Mouse (Mus musculus): ENCODE measurements around the gene As3mt. TPM values are rescaled to one million over a fixed set of nuclear protein-coding genes. Genes with fewer than 3 reads are reported as not detected.

Gene As3mt
- polyA plus RNA-seq, 1 experiment from 2014 or later = 27.6 TPM

- DNase-seq (ENCODE audit: low spot score) (no peak), ATAC-seq (no peak)
- H3K9me3 ChIP-seq (ENCODE audit: low read length) = no peaks in the 10 kb centered on the region
- H3K27ac ChIP-seq (ENCODE audit: low read length) = no peak overlapping the region
- H3K27me3 ChIP-seq (replicated peaks; ENCODE audit: insufficient read depth, low read length) = no peaks in the 10 kb centered on the region
- no peak overlapping the region for H3K4me2 ChIP-seq (replicated peaks; ENCODE audit: low read depth, low read length)
- H3K36me3 ChIP-seq (ENCODE audit: insufficient read depth, low read length) = no peaks in the 10 kb centered on the region
- no peak overlapping the region for H3K4me3 ChIP-seq (ENCODE audit: low read depth, low read length)
- H3K9ac ChIP-seq (replicated peaks; ENCODE audit: low read depth) = no peak overlapping the region
- 54% methylated on average over 12 of the region's 12 CpGs for WGBS
- H3K4me1 ChIP-seq (ENCODE audit: insufficient read depth, low read depth, low read length) = no peaks in the 10 kb centered on the region
- TF ChIP-seq EP300 (IDR thresholded peaks at IDR 0.05) (no peak), CTCF (IDR thresholded peaks at IDR 0.05) (no peak)
Observed at GRCm38 (mm10) chr19:46679720-46680383, 27.4 kb upstream of the As3mt start.

- peak within 1 kb of the TSS; percentile 54; the same call in 1 of the 2 replicates for H3K27ac ChIP-seq (ENCODE audit: low read length)
- DNase-seq (ENCODE audit: low spot score) (peak; percentile 85), ATAC-seq (peak; percentile 94)
- peak within 1 kb of the TSS; percentile 44 for H3K4me2 ChIP-seq (replicated peaks; ENCODE audit: low read depth, low read length)
- peak within 1 kb of the TSS; percentile 50 for H3K9ac ChIP-seq (replicated peaks; ENCODE audit: low read depth)
- peak within 1 kb of the TSS; percentile 62 for H3K4me3 ChIP-seq (ENCODE audit: low read depth, low read length)
- no peaks in the 10 kb centered on the region for H3K4me1 ChIP-seq (ENCODE audit: insufficient read depth, low read depth, low read length)
- H3K36me3 ChIP-seq (ENCODE audit: insufficient read depth, low read length) = no peaks in the 10 kb centered on the region
- TF ChIP-seq CTCF (IDR thresholded peaks at IDR 0.05) = no peak
- no peak for TF ChIP-seq EP300 (IDR thresholded peaks at IDR 0.05)
- WGBS = 3% methylated on average over 44 of the region's 44 CpGs
- no peaks in the 10 kb centered on the region for H3K27me3 ChIP-seq (replicated peaks; ENCODE audit: insufficient read depth, low read length)
- H3K9me3 ChIP-seq (ENCODE audit: low read length) = no peaks in the 10 kb centered on the region
Observed at GRCm38 (mm10) chr19:46689460-46690372, 17.5 kb upstream of the As3mt start, which contains the start of gene Borcs7. Borcs7 (plus strand) TSS chr19:46689906.

GRCm38 (mm10) chr19:46690387-46690786 is 16.9 kb upstream of the As3mt start:
- no peak overlapping the region for H3K9ac ChIP-seq (replicated peaks; ENCODE audit: low read depth)
- DNase-seq (ENCODE audit: low spot score) (no peak), ATAC-seq (no peak)
- no peak for TF ChIP-seq CTCF (IDR thresholded peaks at IDR 0.05)
- TF ChIP-seq EP300 (IDR thresholded peaks at IDR 0.05) = no peak
- 72% methylated on average over 11 of the region's 11 CpGs for WGBS
- H3K27me3 ChIP-seq (replicated peaks; ENCODE audit: insufficient read depth, low read length) = no peaks in the 10 kb centered on the region
- H3K4me1 ChIP-seq (ENCODE audit: insufficient read depth, low read depth, low read length) = no peaks in the 10 kb centered on the region
- H3K4me2 ChIP-seq (replicated peaks; ENCODE audit: low read depth, low read length) = peak overlapping the region; percentile 44
- H3K4me3 ChIP-seq (ENCODE audit: low read depth, low read length) = peak overlapping the region; percentile 62
- H3K27ac ChIP-seq (ENCODE audit: low read length) = no peak overlapping the region
- no peaks in the 10 kb centered on the region for H3K9me3 ChIP-seq (ENCODE audit: low read length)
- H3K36me3 ChIP-seq (ENCODE audit: insufficient read depth, low read length) = no peaks in the 10 kb centered on the region

- H3K4me1 ChIP-seq (ENCODE audit: insufficient read depth, low read depth, low read length) = no peaks in the 10 kb centered on the region
- H3K36me3 ChIP-seq (ENCODE audit: insufficient read depth, low read length) = no peaks in the 10 kb centered on the region
- WGBS = 51% methylated on average over 2 of the region's 2 CpGs
- no peak overlapping the region for H3K4me2 ChIP-seq (replicated peaks; ENCODE audit: low read depth, low read length)
- no peaks in the 10 kb centered on the region for H3K9me3 ChIP-seq (ENCODE audit: low read length)
- TF ChIP-seq EP300 (IDR thresholded peaks at IDR 0.05) = no peak
- no peak for TF ChIP-seq CTCF (IDR thresholded peaks at IDR 0.05)
- DNase-seq (ENCODE audit: low spot score) = no peak
- no peak for ATAC-seq
- H3K4me3 ChIP-seq (ENCODE audit: low read depth, low read length) = no peak overlapping the region
- H3K9ac ChIP-seq (replicated peaks; ENCODE audit: low read depth) = no peak overlapping the region
- no peak overlapping the region for H3K27ac ChIP-seq (ENCODE audit: low read length)
- no peaks in the 10 kb centered on the region for H3K27me3 ChIP-seq (replicated peaks; ENCODE audit: insufficient read depth, low read length)
Observed at GRCm38 (mm10) chr19:46691078-46691477, 16.2 kb upstream of the As3mt start.

- Histone ChIP-seq H3K9me3 (ENCODE audit: low read length) (no peaks in the 10 kb centered on the region), H3K9ac (replicated peaks; ENCODE audit: low read depth) (no peak overlapping the region), H3K4me1 (ENCODE audit: insufficient read depth, low read depth, low read length) (no peaks in the 10 kb centered on the region), H3K36me3 (ENCODE audit: insufficient read depth, low read length) (no peaks in the 10 kb centered on the region), H3K4me2 (replicated peaks; ENCODE audit: low read depth, low read length) (no peak overlapping the region), H3K4me3 (ENCODE audit: low read depth, low read length) (no peak overlapping the region), H3K27me3 (replicated peaks; ENCODE audit: insufficient read depth, low read length) (no peaks in the 10 kb centered on the region), H3K27ac (ENCODE audit: low read length) (no peak overlapping the region)
- TF ChIP-seq CTCF (IDR thresholded peaks at IDR 0.05) (no peak), EP300 (IDR thresholded peaks at IDR 0.05) (no peak)
- DNase-seq (ENCODE audit: low spot score) = peak; percentile 11
- no peak for ATAC-seq
- 66% methylated on average over 4 of the region's 4 CpGs for WGBS
Observed at GRCm38 (mm10) chr19:46693146-46693545, 14.1 kb upstream of the As3mt start.

GRCm38 (mm10) chr19:46696482-46696881 is 10.8 kb upstream of the As3mt start:
- H3K27ac ChIP-seq (ENCODE audit: low read length) = no peak overlapping the region
- 0 out of 2 replicates have a peak, but pooled peaks cover 6% of the 10 kb centered on the region for H3K36me3 ChIP-seq (ENCODE audit: insufficient read depth, low read length)
- no peaks in the 10 kb centered on the region for H3K4me1 ChIP-seq (ENCODE audit: insufficient read depth, low read depth, low read length)
- no peak overlapping the region for H3K4me3 ChIP-seq (ENCODE audit: low read depth, low read length)
- no peak overlapping the region for H3K4me2 ChIP-seq (replicated peaks; ENCODE audit: low read depth, low read length)
- WGBS = 96% methylated on average over 8 of the region's 8 CpGs
- no peaks in the 10 kb centered on the region for H3K9me3 ChIP-seq (ENCODE audit: low read length)
- DNase-seq (ENCODE audit: low spot score) = no peak
- no peaks in the 10 kb centered on the region for H3K27me3 ChIP-seq (replicated peaks; ENCODE audit: insufficient read depth, low read length)
- no peak overlapping the region for H3K9ac ChIP-seq (replicated peaks; ENCODE audit: low read depth)
- ATAC-seq = no peak
- TF ChIP-seq CTCF (IDR thresholded peaks at IDR 0.05) (no peak), EP300 (IDR thresholded peaks at IDR 0.05) (no peak)
